ENCODE assay signal across 25 mouse cellular contexts in genomic region chr6:107708185-107708584, GRCm38 (mm10).
A peak's percentile ranks its signal among the peaks of the same experiment; 100 is the strongest.
DNase-seq lines count a peak whose midpoint lies in the region; ATAC-seq lines count a peak whose summit lies in the region.
"Had no signal": no experiment of that assay in that cellular context is flagged by ENCODE, and none has a peak within 500 bp of the region (broad histone marks: within the 10 kb centered on the region; RNA-seq: fewer than 3 reads in every experiment).

No protein-coding gene starts in this region.

- H3K36me3 ChIP-seq in kidney, embryonic 16.5 days (ENCODE audit: insufficient read depth, low read length) = no peaks in the 10 kb centered on the region
- no peaks in the 10 kb centered on the region for H3K36me3 ChIP-seq in embryonic facial prominence, embryonic 15.5 days
- H3K36me3 ChIP-seq: heart, embryonic 10.5 days; heart, embryonic 15.5 days; lung, embryonic 15.5 days; midbrain, embryonic 12.5 days; neural tube, embryonic 13.5 days; stomach, embryonic 15.5 days had no signal

- H3K27me3 ChIP-seq in kidney, embryonic 16.5 days (ENCODE audit: insufficient read depth, low read length) = no peaks in the 10 kb centered on the region
- H3K27me3 ChIP-seq in embryonic facial prominence, embryonic 15.5 days = no peaks in the 10 kb centered on the region
- H3K27me3 ChIP-seq: heart, embryonic 15.5 days; lung, embryonic 15.5 days; midbrain, embryonic 12.5 days; neural tube, embryonic 13.5 days; stomach, embryonic 15.5 days had no signal

- ATAC-seq in kidney, embryonic 16.5 days (ENCODE audit: low FRiP score, low TSS enrichment) = peak; percentile 63; the same call in 1 of the 2 replicates
- peak; percentile 70; the same call in 1 of the 2 replicates for ATAC-seq in embryonic facial prominence, embryonic 15.5 days (ENCODE audit: insufficient number of reproducible peaks, low FRiP score, low TSS enrichment, low read depth)
- no peak for ATAC-seq in frontal cortex, adult (ENCODE audit: low TSS enrichment)
- ATAC-seq: forebrain, embryonic 14.5 days; hindbrain, embryonic 16.5 days; Patski had no signal

- H3K9ac ChIP-seq in kidney, embryonic 16.5 days (replicated peaks; ENCODE audit: low read length) = no peak overlapping the region
- no peak overlapping the region for H3K9ac ChIP-seq in embryonic facial prominence, embryonic 15.5 days
- H3K9ac ChIP-seq: heart, embryonic 15.5 days; lung, embryonic 15.5 days; midbrain, embryonic 12.5 days; neural tube, embryonic 13.5 days; stomach, embryonic 15.5 days had no signal

- intact Hi-C loops in gastrocnemius, postnatal 36 days (cut with DNase I) = no loop called here

- no peak overlapping the region for H3K27ac ChIP-seq in kidney, embryonic 16.5 days (ENCODE audit: low read length)
- H3K27ac ChIP-seq in embryonic facial prominence, embryonic 15.5 days (replicated peaks) = no peak overlapping the region
- H3K27ac ChIP-seq: heart, embryonic 10.5 days; heart, embryonic 15.5 days; lung, embryonic 15.5 days; midbrain, embryonic 12.5 days; neural tube, embryonic 13.5 days; stomach, embryonic 15.5 days had no signal

- 56% methylated on average over 2 of the region's 2 CpGs for WGBS in kidney, embryonic 16.5 days
- 41% methylated on average over 2 of the region's 2 CpGs for WGBS in embryonic facial prominence, embryonic 15.5 days

- no peaks in the 10 kb centered on the region for H3K4me1 ChIP-seq in kidney, embryonic 16.5 days (ENCODE audit: insufficient read depth, low read length)
- no peaks in the 10 kb centered on the region for H3K4me1 ChIP-seq in embryonic facial prominence, embryonic 15.5 days
- H3K4me1 ChIP-seq: heart, embryonic 10.5 days; heart, embryonic 15.5 days; lung, embryonic 15.5 days; stomach, embryonic 15.5 days had no signal

- H3K4me2 ChIP-seq in kidney, embryonic 16.5 days (replicated peaks; ENCODE audit: low read depth, low read length) = no peak overlapping the region
- H3K4me2 ChIP-seq in embryonic facial prominence, embryonic 15.5 days (replicated peaks) = no peak overlapping the region
- H3K4me2 ChIP-seq: heart, embryonic 15.5 days; liver, embryonic 11.5 days; lung, embryonic 15.5 days; midbrain, embryonic 12.5 days; neural tube, embryonic 13.5 days; stomach, embryonic 15.5 days had no signal

- peak; percentile 5 for DNase-seq in gastrocnemius, adult 18-20 months (ENCODE audit: low spot score)
- no peak for DNase-seq in gastrocnemius, postnatal 36 days
- no peak for DNase-seq in kidney, postnatal 4 days
- peak; percentile 9 for DNase-seq in skeletal muscle tissue, adult 2 months (ENCODE audit: low read depth, low spot score)
- DNase-seq: adrenal gland, postnatal 10 days; cerebellum, adult 11 months; cerebellum, adult 9-10 months; cerebellum, postnatal 36 days; gastrocnemius, postnatal 10 days; heart, adult 11 months; kidney, postnatal 14 days; right cerebral cortex, postnatal 4 days had no signal

- H3K4me3 ChIP-seq in kidney, embryonic 16.5 days (ENCODE audit: low read length) = no peak overlapping the region
- H3K4me3 ChIP-seq in embryonic facial prominence, embryonic 15.5 days (replicated peaks) = no peak overlapping the region
- H3K4me3 ChIP-seq: heart, embryonic 10.5 days; heart, embryonic 15.5 days; lung, embryonic 15.5 days; midbrain, embryonic 12.5 days; neural tube, embryonic 13.5 days; stomach, embryonic 15.5 days had no signal

- H3K9me3 ChIP-seq in kidney, embryonic 16.5 days (ENCODE audit: low read length) = no peaks in the 10 kb centered on the region
- no peaks in the 10 kb centered on the region for H3K9me3 ChIP-seq in embryonic facial prominence, embryonic 15.5 days (replicated peaks)
- H3K9me3 ChIP-seq: heart, embryonic 10.5 days; heart, embryonic 15.5 days; lung, embryonic 15.5 days; midbrain, embryonic 12.5 days; neural tube, embryonic 13.5 days; stomach, embryonic 15.5 days had no signal

Comparison
In these comparisons a context has a peak if more than half of its experiments do, and no peak if none do; other contexts are left out.
1. DNase-seq: peak in gastrocnemius, adult 18-20 months (single experiment) and skeletal muscle tissue, adult 2 months (single experiment); none in gastrocnemius, postnatal 36 days (0 of 2) and kidney, postnatal 4 days (0 of 2).